Mouse (Mus musculus): ENCODE results near the gene Acap1.

DNA sequence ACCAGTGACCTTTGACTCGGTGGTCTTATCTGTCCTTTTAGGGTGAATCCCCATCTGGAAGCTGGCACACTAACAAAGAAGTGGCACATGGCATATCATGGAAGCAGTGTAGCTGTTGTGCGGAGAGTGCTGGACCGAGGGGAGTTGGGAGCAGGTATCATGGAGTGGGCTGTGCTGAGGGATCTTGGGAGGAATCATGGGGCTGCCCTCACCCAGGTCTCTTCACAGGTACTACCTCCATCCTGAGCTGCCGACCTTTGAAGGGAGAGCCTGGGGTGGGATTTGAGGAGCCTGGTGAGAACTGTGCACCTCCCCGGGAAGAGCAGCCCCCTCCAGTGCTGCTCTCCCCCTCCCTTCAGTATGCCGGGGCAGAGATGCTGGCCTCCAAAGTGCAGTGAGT, 16.4 kb upstream of the Acap1 start:
- TF ChIP-seq CTCF (IDR thresholded peaks at IDR 0.05; ENCODE audit: low read depth) (no peak), EP300 (optimal IDR thresholded peaks at IDR 0.05) (no peak)

Data from stomach, postnatal 0 days (tissue).